Mouse (Mus musculus): ENCODE data around the gene Alk.

The Alk gene

DNA sequence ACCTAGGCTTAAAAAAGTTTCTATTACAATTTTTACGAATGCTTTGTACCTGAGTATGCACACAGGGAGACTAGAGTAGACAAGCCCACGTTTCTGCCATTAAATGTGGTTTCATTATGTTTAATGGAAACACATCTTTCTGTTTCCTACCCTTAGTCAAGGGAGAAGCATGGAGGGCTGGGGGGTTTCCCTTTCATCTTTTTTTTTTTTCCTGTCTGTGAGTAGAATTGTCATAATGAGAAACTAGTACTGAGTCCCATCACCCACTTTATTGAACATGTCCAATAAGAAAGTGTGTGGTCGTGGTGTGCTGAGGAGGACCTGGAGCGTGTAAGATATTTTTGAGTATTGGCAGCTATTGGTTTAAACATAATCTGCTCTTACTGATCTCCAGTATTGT, 741.5 kb downstream of the Alk start:
- in situ Hi-C loops (cut with MboI; ENCODE audit: unreplicated experiment in 2 of 2) = loop anchor here in 1 of 2 experiments (25.0 kb wide), 1 partner anchor 801 kb away; no protein-coding TSS in a partner anchor

GRCm38 (mm10) chr17:71862184-71862583, 742.2 kb downstream of the Alk start:
- in situ Hi-C loops (cut with MboI; ENCODE audit: unreplicated experiment in 2 of 2) = loop anchor here in 1 of 2 experiments (25.0 kb wide), 1 partner anchor 800 kb away; no protein-coding TSS in a partner anchor

- in situ Hi-C loops (cut with MboI; ENCODE audit: unreplicated experiment in 2 of 2) = no loop called here
Observed at GRCm38 (mm10) chr17:71831960-71832359, 772.5 kb downstream of the Alk start.

GRCm38 (mm10) chr17:71828647-71829414, 775.6 kb downstream of the Alk start:
- in situ Hi-C loops (cut with MboI; ENCODE audit: unreplicated experiment in 2 of 2) = no loop called here

DNA sequence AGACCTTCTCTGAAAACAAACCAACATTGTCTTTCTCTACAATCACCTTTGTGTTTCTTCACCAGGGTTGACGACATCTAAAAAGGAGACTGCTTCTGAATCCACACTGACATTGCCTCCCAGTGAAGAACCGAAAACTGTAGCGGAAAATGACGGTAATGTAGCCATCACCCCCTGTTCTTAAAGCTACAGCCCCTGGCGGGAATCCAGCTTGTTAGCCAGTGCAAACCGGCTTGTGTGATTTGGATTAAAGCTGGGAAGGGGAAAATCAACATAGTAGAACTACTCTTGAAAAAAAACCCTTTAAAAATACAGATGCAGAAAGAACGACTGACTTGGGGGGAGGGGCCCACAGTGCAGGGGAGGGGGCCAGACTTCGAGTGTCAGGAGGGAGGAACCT, 776.8 kb downstream of the Alk start:
- in situ Hi-C loops (cut with MboI; ENCODE audit: unreplicated experiment in 2 of 2) = no loop called here

DNA sequence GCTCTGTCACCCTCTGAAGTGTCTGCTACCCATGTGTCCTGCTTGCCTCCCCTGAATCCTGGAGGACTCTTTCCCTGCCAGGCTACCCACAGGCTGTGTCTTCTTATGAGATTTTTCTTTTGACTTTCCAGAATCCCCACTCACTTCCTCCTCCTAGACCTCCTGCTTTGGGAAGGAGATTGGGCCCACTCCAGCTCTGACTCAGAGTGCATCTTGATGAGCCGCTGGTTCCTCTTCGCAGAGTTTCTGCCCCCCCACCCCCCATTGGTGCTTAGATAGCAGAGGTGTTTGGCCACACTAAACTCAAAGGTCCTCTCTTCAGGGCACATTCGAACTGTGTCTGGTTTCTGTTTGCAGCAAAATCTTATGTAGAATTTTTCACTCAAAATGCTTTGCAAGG, 777.8 kb downstream of the Alk start:
- in situ Hi-C loops (cut with MboI; ENCODE audit: unreplicated experiment in 2 of 2) = no loop called here

- in situ Hi-C loops (cut with MboI; ENCODE audit: unreplicated experiment in 2 of 2) = no loop called here
Observed at GRCm38 (mm10) chr17:71823622-71824306, 780.7 kb downstream of the Alk start.
